Mouse (Mus musculus): ENCODE measurements around the gene Tjp2.
"Not testable (repeated sequence)": the region's sequence is repeated elsewhere in the genome, so short reads cannot be mapped to it uniquely, and the experiment has no call there.

Gene Tjp2

DNA sequence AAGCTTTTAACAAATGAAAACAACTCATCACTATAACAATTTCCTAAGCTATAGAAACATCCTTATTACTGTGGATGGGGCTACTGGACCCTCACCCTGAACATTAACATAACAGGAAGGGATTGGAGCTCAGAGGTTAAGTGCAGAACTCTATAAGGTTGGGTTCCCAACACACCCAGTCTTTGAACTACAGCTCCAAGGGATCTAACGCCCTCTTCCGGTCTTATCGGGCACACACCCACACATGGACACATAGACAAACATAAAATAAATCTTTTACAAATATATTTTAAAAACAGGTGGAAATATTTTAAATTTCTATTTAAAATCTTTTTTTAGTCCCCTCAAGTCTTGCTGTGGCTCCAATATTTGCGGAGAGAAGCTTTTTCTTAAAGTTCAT is 3.4 kb downstream of the Tjp2 start:
- DNase-seq (ENCODE audit: low spot score) = no peak

- DNase-seq (ENCODE audit: low spot score) = peak; percentile 25
These were observed 3.9 kb downstream of the Tjp2 start for GRCm38 (mm10) chr19:24220795-24221445.

DNA sequence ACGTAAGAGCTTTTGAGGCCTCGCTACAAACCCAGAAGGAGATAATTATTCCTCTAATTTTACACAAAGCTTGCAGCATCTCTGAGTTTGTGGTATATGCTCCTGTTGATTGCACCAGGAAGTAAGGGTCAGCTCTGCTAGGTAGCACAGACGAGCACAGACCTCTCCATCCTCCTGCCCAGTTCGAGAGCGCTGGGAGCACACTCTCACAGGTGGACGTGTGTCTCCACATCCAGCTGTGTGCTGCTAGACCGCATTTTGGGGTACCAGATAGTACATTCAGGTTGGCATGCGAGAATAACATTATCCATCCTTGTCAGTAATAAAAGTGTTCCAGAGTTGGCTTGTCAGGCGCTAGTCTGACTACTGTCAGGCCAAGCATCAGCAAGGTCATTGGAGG is 5.8 kb downstream of the Tjp2 start:
- no peak for DNase-seq (ENCODE audit: low spot score)

- DNase-seq (ENCODE audit: low spot score) = no peak
These were observed 6.5 kb downstream of the Tjp2 start for GRCm38 (mm10) chr19:24218291-24218690.

DNA sequence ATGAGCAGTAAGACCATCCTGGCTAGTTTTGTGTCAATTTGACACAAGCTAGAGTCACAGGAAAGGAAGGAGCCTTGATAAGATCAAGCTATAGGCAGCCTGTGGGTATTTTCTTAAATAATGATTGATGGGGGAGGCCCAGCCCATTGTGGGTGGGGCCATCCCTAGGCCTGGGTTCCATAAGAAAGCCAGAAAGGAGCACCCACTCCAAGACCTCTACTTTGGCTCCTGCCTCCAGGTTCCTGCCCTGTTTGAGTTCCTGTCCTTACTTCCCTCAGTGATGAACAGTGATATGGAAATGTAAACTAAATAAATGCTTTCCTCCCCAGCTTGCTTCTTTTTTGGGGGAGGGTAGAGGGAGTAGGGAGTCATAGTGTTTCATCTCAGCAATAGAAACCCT is 7.0 kb downstream of the Tjp2 start:
- DNase-seq (ENCODE audit: low spot score) = no peak

GRCm38 (mm10) chr19:24216771-24217170 is 8.1 kb downstream of the Tjp2 start:
- no peak for DNase-seq (ENCODE audit: low spot score)

DNA sequence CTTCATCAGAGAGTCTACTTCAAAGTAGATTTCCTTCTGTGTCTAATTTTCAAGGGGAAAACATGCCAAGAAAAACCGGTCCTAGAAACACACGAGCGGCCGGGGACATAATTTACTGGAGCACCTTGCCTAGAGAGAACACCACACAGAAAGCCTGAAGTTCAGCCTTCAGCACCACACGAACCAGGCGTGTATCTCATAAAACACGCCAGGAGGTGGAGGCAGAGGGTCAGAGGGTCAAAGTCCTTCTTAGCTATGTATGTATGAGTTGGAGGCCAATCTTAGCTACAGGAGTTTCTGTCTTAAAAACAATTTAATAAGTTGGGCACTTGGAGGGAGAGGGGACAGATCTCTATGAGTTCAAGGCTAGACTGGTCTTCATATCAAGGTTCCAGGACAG is 9.9 kb downstream of the Tjp2 start:
- peak; percentile 56 for DNase-seq (ENCODE audit: low spot score)

DNA sequence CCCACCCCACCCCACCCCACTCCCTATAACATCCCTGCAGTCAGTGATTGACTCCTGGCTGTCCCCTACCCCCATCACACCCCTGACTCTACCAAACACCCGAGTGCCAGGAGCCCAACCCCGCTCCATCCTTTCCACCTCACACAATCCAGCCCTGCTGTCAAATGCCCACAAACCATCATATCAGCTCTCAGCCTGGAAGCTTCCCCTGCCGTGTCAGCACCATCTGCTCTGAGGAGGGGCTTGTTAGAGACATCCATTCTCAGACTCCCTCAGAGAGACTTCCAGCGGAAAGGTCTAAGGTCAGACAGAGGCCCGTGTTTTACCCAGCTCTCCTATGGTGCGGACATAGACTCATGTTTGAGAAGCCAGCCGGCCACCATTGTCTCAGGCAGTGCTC is 11.5 kb downstream of the Tjp2 start:
- DNase-seq (ENCODE audit: low spot score) = peak; percentile 61

DNA sequence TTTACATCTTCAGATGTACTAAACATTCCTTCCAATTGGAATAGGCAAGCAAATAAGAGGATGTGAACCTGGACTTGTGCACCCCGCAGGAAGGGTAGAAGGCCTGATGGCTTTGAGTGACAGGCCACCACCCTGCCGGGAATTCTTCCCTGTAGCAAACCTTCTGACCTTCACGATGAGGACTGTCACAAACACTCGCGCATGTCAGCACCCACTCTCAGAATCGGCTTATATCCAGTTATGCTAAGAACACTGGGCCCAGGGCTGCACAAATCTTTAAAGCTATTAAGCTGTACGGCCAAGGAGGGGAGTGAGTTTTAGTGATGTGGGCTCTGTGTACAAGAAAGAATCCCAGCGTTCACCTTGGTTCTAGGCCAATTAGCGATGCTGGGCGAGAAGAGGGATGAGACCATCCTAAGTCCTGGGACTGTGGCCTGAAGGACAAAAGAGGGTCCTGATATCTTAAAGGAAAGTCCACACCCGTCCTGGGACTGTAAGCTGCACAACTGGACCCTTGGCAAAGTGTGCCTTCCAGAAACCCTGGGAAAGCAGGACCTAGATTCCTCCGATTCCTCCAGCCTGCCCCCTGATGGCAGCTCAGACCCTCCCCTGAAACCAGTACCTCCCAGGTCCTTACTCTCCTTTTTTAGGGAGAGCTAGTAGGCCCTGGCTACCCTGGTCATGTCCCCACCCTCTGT is 12.1 kb downstream of the Tjp2 start:
- no peak for DNase-seq (ENCODE audit: low spot score)

DNA sequence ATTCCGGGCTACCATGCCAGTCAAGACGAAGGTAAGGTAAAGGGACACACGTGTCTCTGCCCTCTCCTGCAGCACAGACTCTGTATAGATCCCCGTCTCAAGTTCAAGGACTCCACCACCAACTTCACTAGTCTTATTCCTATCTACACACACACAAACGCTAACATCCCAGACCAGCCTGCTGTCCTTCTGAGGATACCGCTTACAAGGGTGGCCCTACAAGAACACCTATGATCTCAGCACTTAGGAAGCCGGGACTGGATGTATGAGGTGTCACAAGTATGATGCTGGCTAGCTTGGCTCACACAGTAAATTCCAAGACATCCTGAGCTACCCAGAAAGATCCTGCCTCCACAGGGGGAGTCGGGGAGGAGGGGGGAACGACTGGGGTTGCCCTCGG is 13.7 kb downstream of the Tjp2 start:
- no peak for DNase-seq (ENCODE audit: low spot score)

DNA sequence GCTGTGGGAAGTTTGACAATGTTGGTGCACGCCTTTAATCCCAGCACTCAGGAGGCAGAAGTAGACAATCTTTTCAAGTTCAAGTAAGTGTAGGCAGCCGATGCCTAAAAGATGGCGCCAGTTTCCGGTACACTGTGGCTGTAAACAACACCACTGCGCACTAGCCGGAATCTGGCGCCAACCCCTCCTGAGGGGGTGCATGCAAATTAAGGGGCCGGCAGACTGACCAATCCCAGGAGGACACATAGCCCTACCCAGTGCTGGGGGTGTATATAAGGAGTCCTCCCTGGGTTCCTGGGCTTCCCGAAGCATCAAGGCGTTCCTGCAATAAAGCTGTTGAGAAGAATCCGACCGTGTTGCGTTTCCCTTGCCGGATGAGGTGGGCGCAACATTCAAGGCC is 15.3 kb downstream of the Tjp2 start:
- no peak for DNase-seq (ENCODE audit: low spot score)

DNA sequence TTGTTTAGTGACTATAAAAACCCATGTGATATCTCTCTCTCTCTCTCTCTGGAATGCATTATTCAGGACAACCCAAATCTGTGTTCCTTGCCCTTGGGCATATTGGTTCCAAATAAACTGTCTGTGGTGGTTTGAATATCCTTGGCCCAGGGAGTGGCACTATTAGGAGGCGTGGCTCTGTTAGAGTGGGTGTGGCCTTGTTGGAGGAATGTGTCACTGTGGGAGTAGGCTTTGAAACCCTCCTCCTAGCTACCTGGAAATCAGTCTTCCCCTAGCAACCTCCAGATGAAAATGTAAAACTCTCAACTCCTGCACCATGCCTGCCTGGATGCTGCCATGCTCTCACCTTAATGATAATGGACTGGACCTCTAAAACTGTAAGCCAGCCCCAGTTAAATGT is 16.9 kb downstream of the Tjp2 start:
- no peak for DNase-seq (ENCODE audit: low spot score)

- no peak for DNase-seq (ENCODE audit: low spot score)
These were observed 19.8 kb downstream of the Tjp2 start for GRCm38 (mm10) chr19:24205001-24205400.

DNA sequence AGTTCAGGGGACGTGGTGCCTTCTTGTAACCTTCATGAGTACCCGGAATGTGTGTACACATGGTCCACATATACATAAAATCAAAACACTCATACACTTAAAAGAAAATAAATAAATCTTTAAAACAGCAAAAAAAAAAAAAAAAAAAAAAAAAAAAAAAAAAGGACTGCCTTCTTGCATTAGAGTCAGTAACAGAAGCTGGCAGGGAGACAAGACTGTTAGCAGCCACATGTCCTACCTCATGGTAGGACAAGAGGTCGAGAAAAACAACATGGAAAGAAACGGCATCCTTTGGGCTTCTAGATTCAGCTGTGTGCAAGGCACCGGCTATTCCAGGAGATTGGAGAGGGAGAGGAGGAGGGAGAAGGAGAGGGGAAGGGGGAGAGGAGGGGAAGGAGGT is 23.0 kb downstream of the Tjp2 start:
- DNase-seq (ENCODE audit: low spot score) = no peak

GRCm38 (mm10) chr19:24200566-24200965 is 24.3 kb downstream of the Tjp2 start:
- no peak for DNase-seq (ENCODE audit: low spot score)

DNA sequence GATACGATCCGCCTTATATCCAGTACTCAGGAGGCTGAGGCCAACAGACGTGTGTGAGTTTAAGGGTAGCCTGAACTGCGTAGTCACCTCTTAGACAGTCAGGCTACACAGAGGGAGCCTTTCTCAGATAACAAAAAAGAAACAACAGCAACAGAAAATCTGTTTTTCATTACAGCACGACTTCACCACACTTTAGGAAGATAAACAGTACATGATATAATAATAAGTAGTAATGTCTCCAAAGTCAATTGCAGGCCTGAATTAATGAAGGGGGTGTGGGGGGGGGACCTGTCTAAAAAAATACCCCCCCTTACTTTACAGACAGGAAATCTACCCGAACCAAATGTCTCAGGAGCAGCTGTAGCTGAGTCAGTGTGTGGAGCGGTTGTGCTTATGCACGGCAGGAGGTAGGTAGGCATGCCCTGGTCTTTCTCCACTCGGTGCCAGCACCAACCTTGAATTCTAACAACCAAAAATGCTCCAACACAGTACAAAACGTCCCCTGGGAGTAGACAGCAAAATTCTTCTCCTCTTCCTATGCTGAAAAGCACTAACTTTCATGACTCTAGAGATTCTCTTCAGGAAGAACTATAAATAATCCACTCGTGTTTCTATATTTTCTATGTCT is 26.0 kb downstream of the Tjp2 start:
- DNase-seq (ENCODE audit: low spot score) = no peak

GRCm38 (mm10) chr19:24197338-24197737 is 27.5 kb downstream of the Tjp2 start:
- no peak for DNase-seq (ENCODE audit: low spot score)

GRCm38 (mm10) chr19:24195224-24195623 is 29.6 kb downstream of the Tjp2 start:
- DNase-seq (ENCODE audit: low spot score) = no peak

DNA sequence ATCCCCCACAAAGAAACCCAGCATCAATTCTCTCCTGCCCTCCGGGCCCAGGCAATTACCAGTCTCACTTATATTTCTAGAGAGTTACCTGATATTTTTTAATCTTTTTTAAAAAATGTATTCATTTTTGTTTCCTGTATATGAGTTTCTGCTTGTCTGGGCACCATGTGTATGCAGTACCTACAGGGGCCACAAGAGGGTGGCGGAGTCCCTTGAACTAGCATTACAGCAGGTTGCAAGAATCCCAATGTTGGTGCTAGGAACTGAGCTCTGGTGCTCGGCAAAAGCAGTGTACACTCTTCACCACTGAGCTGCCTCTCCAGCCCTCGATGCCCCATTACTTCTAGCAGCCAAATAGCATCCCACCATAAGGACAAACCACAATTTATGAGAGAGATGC is 30.6 kb downstream of the Tjp2 start:
- no peak for DNase-seq (ENCODE audit: low spot score)

DNA sequence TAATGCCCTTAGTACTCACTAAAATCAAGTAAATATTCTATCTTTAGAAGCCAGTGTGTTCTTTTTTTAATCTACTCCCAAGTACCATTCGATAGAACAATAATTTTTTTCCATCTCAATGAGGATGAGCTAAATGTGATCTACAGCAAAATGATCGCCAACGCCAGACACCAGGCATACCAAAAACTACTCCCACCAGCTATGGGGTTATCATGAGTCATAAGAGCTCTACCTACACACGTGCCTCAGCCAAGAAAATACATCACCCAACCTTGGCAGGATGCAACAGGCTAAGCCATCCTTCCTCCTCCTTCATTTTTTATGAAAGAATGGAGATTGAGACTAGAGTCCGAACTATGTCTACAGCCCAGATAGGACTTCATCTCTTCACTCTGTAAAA is 31.9 kb downstream of the Tjp2 start:
- no peak for DNase-seq (ENCODE audit: low spot score)

- DNase-seq (ENCODE audit: low spot score) = no peak
These were observed 37.0 kb downstream of the Tjp2 start for GRCm38 (mm10) chr19:24187791-24188190.

DNA sequence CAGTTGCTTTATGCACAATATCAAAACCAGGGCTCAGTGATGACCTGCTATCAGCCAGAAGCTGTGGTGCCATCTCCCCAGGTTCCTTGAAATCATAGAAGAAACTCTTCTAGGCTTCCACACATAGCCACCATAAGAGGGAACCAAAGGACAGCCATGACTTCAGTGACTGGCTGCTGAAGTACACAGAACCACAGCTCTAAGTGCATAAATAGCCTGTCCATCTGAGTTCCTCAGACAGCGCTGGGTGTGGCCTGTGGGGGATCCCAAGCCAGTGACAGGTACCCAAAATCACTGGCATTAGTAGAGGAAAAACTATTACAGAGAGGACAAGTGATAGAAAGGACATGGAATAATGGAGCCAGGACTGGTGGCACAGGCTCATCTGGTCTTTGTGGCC is 37.5 kb downstream of the Tjp2 start:
- not testable (repeated sequence) for DNase-seq (ENCODE audit: low spot score)

- no peak for DNase-seq (ENCODE audit: low spot score)
These were observed 41.1 kb downstream of the Tjp2 start for GRCm38 (mm10) chr19:24183680-24184235.
